Mouse (Mus musculus): ENCODE measurements at regions not wholly inside any gene's neighbourhood (a gene's known extent, or its start where the extent isn't known, plus 50 kb on each side); places are given as distances from the start of the nearest gene placed in this dataset.

GRCm38 (mm10) chr10:66370096-66370495 lies 725.8 kb upstream of the Jmjd1c start:
- in situ Hi-C loops (cut with MboI; ENCODE audit: low sequenced_read_pairs in 2 of 2, unreplicated experiment in 2 of 2), result no loop called here
- no peak for TF ChIP-seq CHD2 (IDR thresholded peaks at IDR 0.05; ENCODE audit: low read depth, low read length)

GRCm38 (mm10) chr10:66371756-66372155 lies 724.2 kb upstream of the Jmjd1c start:
- no peak overlapping the region for H3K9ac ChIP-seq (ENCODE audit: insufficient read depth, low read depth, low read length, poor library complexity, severe bottlenecking)
- H3K27ac ChIP-seq (ENCODE audit: insufficient read depth, low read depth, low read length, poor library complexity, severe bottlenecking), result no peak overlapping the region
- no peak overlapping the region for H3K4me3 ChIP-seq (ENCODE audit: insufficient read depth in 1 of 2, low read depth in 1 of 2, low read length in 2 of 2, poor library complexity in 1 of 2, severe bottlenecking in 1 of 2)
- DNase-seq (ENCODE audit: low read depth, low spot score), result no peak
- TF ChIP-seq HCFC1 (IDR thresholded peaks at IDR 0.05; ENCODE audit: borderline replicate concordance, insufficient read depth, low read length), result no peak
- no peak for TF ChIP-seq ZC3H11A (IDR thresholded peaks at IDR 0.05; ENCODE audit: borderline replicate concordance, low read depth, low read length)
- no peak for TF ChIP-seq ZNF384 (IDR thresholded peaks at IDR 0.05; ENCODE audit: low read depth, low read length)
- TF ChIP-seq CHD2 (IDR thresholded peaks at IDR 0.05; ENCODE audit: low read depth, low read length), result no peak
- TF ChIP-seq MAFK (IDR thresholded peaks at IDR 0.05; ENCODE audit: insufficient read depth, low read depth, low read length), result no peak
- no peaks in the 10 kb centered on the region for H3K4me1 ChIP-seq (ENCODE audit: control insufficient read depth in 2 of 2, insufficient read depth in 2 of 2, low read length in 2 of 2, poor library complexity in 1 of 2)
- in situ Hi-C loops (cut with MboI; ENCODE audit: low sequenced_read_pairs in 2 of 2, unreplicated experiment in 2 of 2), result no loop called here
- H3K36me3 ChIP-seq (ENCODE audit: control insufficient read depth, insufficient read depth, low read length, poor library complexity, severe bottlenecking), result no peaks in the 10 kb centered on the region
- no peaks in the 10 kb centered on the region for H3K9me3 ChIP-seq (ENCODE audit: control insufficient read depth, insufficient read depth, low read depth, low read length)

More at GRCm38 (mm10) chr10:66370096-66370495, 725.8 kb upstream of the Jmjd1c start:
- H3K27ac ChIP-seq (ENCODE audit: insufficient read depth, low read depth, low read length, poor library complexity, severe bottlenecking), result no peak overlapping the region
- DNase-seq (ENCODE audit: low read depth, low spot score), result no peak
- no peaks in the 10 kb centered on the region for H3K36me3 ChIP-seq (ENCODE audit: control insufficient read depth, insufficient read depth, low read length, poor library complexity, severe bottlenecking)
- H3K4me1 ChIP-seq (ENCODE audit: control insufficient read depth in 2 of 2, insufficient read depth in 2 of 2, low read length in 2 of 2, poor library complexity in 1 of 2), result no peaks in the 10 kb centered on the region
- H3K9me3 ChIP-seq (ENCODE audit: control insufficient read depth, insufficient read depth, low read depth, low read length), result no peaks in the 10 kb centered on the region
- H3K9ac ChIP-seq (ENCODE audit: insufficient read depth, low read depth, low read length, poor library complexity, severe bottlenecking), result no peak overlapping the region
- no peak overlapping the region for H3K4me3 ChIP-seq (ENCODE audit: insufficient read depth in 1 of 2, low read depth in 1 of 2, low read length in 2 of 2, poor library complexity in 1 of 2, severe bottlenecking in 1 of 2)
